Mouse (Mus musculus): ENCODE results near the gene Ampd1.

The Ampd1 gene

DNA sequence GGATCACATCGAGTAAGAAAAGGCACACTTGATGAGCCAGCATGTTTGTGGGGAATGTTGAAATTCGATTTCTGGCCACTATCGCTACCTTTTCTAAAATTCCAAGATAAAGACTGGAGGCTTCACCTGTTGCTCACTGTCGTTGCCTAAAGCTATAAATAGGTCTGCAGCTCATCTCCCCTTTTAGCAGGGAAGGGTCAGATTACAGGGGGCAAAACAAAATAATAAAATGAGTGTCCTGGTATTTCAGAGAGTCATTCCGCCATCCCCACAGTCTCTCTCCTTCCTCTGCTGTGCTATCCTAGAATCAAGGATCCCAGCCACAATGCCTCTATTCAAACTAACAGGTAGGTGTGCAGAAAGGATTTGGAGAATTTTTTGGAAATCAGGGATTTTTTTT lies at the start of gene Ampd1:
Gene Ampd1 (plus strand): TSS at position 244 of the 400 bp plus-strand sequence.
- no peak for DNase-seq

DNA sequence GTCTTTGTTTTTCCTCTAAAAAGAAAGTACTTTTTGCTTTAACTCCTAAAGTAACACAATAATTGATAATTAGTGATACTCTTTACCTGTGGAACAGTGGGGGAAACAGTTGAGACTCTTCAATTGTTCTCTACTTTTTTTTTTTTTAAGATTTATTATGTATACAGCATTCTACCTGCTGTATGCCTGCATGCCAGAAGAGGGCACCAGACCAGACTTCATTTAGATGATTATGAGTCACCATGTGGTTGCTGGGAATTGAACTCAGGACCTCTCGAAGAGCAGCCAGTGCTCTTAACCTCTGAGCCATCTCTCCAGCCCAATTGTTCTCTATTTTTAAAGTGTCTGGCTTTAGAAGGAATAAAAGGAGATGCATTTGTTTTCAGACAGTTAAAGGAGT lies 47.6 kb upstream of the Ampd1 start:
- DNase-seq = no peak

DNA sequence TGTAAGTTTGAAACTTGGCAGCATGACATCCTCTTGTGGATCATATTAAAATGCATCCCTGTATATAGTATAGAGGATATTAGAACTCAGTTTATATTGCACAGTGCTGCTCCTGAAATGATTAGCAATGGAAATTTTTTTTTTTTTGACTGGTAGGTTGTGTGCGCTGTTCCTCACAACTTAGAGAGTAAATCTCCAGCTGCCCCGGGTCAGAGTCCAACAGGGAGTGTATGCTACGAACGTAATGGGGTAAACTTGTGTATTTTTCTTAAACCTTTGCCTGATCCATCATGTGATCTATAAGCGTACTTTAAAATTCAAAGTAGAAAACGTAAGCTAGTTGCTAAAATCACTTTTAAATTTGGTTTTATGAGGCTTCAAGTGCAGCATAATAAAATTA lies 33.5 kb upstream of the Ampd1 start:
- DNase-seq = no peak

DNA sequence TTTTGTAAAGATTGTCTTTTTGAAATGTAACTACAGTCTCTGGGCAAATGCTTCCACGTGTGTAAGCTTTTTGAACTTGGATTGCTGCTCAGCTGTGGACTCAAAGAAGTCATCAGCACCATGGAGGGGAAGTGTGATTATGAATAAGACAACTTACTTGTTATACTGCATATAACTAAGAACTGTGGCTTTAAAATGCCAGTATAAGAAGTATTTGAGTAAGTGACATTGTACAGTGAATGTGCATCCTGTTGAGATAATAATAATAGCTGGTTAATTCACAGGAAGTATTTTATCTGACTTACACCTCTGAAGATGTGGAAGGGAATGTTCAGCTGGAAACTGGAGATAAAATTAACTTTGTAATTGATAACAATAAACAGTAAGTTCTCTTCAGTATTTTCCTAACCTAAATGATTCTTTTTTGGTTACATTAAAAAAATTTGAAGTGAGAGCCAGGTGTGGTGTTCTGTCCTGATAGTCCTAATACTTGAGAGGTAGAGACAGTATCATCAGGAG lies 32.9 kb upstream of the Ampd1 start:
- no peak for DNase-seq

DNA sequence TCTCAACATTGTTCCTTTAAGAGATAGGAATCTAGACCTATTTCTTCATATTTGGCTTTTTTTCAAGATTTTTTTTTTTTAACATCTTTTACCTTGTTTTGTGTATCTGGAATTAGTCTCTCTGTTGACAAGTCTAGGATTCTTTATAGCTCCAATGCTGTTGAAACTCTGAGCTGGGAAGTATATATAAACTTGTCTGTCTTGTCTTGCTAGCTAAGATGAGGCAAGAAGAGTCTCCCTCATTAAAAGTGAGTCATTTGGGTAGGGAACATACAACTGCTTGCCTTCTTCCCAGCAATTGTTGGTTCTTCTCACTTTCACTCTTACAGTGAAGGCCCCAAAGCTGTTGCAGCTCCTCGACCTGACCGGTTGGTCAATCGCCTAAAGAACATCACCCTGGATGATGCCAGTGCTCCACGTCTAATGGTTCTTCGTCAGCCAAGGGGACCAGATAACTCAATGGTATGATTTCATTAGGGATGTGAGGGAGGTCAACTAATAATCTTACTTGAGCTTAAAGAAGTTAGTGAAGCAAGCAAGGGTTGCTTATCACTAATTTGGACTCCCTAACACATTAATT lies 17.7 kb upstream of the Ampd1 start:
- no peak for DNase-seq

DNA sequence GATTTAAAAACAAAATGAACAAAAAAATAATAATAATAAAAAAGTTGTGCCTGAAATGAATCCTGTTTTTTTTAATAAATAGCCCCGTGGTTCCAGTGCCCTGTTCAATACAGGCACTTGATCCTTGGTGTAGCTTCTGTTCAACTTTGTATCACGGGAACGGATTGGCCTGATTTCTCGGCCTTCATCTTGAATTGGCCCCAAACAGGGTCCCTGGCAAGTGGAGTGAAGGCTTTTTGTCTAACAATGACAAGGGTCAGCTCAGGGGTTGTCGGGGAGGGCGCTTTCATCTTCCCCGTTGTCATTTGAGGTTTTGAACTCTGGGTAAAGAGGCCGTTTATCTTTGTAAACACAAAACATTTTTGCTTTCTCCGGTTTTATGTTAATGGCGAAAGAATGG lies 16.1 kb upstream of the Ampd1 start:
- no peak for DNase-seq

DNA sequence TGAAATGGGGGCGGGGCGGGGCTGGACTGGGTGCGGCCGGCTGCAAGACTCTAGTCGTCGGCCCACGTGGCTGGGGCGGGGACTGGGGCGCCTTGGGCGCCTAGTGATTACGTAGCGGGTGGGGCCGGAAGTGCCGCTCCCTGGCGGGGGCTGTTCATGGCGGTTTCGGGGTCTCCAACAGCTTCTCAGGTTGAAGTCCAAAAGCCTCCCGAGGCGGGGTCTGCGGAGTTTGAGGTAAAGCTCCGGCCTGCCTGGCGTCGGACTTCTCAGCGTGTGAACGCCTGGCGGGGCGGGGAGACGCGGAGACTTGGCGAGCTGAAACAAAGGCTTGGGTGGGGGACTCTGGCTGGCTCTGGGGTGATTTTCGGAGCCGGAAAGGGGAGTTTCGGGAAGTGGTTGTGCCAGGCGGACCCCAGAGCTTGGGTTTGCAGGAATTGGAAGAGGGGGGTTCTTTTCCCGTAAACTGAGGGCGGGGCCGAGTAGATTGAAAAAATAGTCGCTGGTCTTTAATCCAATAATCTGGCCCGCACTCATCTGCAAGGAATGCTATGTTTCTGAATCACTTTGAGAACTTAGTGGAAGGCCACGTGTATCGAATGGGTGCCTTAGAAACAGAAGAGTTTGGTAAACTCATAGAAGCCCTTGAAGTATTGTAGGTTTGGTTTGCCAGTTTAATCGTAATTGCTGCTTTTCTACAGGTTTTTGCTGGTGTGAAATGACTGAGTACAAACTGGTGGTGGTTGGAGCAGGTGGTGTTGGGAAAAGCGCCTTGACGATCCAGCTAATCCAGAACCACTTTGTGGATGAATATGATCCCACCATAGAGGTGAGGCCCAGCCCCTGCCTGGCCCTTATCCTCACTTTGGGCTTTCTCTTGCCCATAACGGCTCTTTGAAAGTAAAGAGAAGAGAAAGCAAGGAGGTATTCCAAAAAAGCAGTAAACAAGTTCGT lies 15.3 kb upstream of the Ampd1 start, which contains the start of gene Nras:
Gene Nras (plus strand): TSS at position 79 of the 951 bp plus-strand sequence.
- DNase-seq = peak; percentile 98

DNA sequence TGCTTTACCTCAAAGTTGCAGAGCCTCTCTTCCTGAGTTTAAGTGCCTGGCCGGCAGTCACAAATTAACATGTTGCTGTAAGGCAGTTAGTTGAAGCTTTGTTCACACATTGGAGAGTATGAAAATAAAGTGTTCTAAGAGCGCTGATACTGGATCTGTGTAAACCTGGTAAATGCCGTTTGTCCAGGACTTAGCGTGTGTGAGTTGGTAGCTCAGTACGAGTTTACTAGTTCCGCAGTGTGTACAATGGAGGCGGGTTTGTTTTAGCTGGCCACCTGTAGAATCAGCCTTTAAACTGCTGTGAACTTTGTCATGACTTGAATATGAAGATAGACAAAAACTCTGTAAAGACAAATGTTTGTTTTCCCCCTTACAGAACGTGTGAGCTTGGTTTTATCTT lies 6.9 kb upstream of the Ampd1 start:
- DNase-seq = no peak

DNA sequence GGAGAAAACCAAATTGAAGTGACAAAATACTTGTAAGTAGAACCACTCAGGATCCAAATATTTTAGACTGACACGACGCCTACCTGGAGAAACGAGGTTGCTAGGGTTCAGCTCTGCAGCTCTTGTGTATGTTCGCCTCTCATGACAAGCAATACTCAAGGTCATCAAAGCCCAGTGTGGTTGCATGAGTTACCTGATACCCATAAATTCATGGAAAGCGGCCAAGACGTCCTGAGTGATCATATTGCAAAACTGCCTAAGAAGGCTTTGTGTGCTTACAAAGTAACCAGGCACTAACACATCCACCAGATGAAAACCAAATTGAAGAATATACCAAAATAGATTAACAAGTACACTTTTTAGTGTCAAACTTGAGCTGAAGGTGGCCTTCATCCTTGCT lies 4.8 kb upstream of the Ampd1 start:
- no peak for DNase-seq

DNA sequence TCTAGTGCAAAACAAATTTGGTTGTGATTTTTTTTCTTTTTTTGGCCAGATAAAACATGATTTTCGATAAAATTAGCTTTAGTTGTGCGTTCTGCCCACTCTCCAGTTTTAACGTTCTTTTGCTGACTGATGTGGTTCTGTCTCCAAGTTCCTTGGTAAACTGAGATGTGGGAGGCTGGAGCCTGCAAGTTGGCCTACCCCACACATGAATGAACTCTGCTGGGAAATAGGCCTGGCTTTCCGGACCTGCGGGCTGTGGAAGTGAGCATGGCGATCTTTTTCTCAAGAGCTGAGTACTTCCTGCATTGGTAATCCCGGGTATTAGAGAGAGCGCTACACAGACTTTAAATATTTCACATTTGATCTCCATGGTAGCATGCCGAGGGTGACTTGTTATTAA lies 2.1 kb downstream of the Ampd1 start:
- no peak for DNase-seq

DNA sequence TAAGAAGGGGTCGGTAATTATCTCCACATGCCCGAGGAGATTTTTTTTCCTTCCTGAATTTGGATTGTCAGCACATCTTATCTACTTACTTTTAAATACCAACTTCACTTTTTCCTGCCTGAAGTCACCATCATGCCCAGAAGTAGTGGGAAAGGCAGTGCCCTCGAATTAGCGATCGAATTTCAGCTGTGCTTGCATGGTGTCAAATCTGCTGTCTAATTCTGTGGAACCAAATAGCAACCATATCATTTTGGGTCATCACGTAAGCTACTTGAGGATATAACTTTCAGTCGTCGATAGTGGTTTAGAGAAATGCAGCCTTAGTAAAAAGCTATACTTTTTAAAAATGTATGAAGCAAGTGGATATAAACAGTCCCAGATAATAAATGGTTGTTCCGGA lies 2.7 kb downstream of the Ampd1 start:
- no peak for DNase-seq

DNA sequence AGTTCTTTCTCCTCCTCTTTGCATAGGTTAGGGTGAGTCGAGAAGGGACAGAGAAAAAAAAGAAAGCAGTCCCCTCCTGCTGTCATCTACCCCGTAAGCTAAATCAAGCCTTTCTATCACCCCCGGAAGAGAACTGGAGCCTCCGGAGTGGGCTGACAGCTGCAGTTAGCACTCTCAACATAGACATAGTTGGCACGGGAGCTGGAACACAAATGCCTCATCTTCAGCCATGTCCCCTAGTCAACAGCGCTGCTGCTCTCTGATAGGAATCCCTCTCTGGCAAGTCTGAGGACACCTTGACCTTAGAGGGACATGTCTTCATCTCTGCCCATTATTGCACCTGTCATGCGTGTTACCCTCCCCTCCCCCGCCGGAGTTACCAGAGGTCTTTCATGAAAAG lies 5.5 kb downstream of the Ampd1 start:
- DNase-seq = no peak

DNA sequence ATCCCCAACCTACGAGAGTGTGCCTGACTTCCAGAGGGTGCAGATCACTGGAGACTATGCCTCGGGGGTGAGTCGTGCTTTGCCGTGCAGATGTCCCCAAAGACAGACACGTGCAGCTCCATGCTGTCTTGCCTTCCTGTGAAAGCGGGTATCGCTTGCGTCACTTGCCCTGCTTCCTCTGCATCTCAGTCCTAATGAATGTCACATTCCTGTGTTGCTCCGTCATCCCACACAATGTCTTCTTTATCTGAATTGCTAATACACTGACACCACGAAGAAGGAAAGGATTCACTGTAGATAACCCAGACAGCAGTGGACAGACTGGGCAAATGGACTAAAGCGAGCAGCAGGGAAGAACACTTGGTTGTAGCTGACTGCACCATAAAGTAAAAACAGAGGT lies 7.2 kb downstream of the Ampd1 start:
- no peak for DNase-seq

DNA sequence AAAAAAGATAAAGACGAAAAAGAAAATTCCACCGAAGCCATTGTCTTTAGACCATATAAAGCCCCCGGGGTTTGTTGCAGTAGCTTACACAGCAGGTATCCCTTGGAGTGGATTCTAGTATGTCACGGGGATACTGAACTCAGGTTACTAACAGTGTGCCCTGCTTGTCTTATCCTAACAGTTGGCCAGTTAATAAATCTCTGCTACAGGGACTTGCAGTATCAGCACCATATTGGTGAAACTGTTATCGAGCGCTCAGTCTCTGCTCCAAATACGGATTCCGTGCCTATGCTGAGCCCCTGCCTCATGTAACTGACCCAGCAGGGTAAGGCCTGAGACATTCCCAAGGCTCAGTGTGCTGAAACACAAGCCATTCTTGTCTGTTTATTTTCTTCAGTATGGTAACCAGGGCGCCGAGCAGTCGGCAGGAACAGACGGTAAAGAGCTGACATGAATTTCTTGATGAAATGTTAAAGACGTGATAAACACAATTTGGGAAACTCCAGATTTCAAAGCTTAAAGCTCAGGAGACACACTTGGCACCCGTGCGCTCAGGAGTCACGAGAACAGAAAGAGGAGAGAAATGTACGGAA lies 8.1 kb downstream of the Ampd1 start:
- no peak for DNase-seq

DNA sequence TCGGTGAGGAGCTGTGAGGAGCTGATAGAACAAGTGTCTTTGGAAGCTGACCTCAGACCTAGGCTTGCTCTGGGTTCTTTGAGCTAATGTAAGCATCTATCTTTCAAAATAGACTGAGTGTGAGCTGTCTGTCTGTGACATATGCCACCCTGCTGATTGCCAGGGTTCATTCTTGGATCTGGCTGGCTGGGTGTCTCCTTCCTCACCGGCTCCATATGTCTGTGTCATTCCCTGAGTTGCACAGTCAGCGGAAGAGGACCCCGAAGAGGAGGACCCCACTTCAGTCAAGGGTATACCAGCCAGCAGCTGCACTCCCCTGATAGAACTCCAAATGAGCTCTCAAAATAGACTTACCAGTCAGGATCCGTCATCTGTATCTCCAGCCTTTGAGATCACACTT lies 8.9 kb downstream of the Ampd1 start:
- DNase-seq = no peak

DNA sequence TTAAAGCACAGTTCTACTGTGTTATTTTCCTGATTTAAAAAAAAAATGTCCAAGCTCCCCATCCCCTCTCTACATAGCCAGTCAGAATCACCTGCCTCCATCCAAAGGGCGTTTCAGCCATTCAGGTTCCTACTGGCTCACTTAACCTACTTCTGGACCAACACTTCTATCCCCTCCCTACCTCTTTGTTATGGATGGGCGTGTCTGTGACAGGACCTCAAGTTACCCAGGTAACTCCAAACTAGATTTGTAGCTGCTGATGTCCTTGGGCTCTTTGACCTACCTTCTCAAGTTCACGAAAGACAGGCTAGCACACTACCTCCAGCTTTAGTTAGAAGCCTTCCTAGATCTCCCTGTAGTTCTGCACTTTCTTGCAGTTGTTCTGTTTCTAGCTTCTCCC lies 12.2 kb downstream of the Ampd1 start:
- no peak for DNase-seq

DNA sequence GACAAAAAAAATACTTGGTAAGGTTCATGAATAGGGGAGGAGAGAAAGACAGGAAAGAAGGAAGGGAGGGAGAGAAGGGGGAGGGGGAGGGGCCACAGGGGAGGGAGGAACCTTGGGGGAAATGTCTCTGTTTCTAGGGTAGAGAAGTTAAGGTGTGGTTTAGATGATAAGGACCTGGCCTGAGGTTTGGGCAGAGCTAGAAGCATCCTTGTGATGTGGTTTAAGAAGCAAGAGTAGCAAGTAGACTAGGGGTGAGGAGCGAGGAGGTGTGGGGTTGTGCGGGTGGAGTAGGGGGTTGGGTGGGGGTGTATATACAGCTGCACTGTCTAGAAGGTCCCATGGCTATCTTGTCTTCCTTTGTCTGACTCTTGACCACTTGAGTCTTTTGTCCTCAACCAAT lies 17.9 kb downstream of the Ampd1 start:
- no peak for DNase-seq

DNA sequence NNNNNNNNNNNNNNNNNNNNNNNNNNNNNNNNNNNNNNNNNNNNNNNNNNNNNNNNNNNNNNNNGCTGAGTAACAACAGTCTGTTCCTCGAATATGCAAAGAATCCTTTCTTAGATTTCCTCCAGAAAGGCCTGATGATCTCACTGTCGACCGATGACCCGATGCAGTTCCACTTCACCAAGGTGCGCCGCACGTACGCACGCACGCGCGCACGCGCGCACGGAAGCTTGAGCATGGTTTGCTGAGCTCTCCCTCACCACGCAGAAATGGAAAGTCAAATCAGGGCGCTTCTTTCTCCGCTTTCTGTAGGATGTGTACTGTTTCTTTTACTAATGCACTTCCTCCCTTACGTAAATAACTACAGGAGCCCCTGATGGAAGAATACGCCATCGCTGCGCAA lies 24.8 kb downstream of the Ampd1 start:
- DNase-seq = no peak

DNA sequence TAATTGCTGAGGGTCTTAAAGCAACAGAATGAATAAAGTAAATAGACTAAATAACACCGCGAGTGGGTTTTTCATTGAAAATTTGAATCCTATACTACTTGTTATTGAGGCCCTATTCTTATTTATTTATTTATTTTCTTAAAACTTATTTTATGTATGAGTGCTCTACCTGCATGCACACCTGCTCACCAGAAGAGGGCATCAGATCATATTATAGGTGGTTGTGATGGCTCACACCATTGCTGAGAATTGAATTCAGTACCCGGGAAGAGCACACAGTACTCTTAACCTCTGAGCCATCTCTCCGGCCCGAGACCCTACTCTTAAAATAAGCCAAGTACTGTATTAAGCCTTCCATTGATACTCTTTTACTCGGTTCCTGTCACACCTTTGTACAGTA lies 25.9 kb downstream of the Ampd1 start:
- no peak for DNase-seq

DNA sequence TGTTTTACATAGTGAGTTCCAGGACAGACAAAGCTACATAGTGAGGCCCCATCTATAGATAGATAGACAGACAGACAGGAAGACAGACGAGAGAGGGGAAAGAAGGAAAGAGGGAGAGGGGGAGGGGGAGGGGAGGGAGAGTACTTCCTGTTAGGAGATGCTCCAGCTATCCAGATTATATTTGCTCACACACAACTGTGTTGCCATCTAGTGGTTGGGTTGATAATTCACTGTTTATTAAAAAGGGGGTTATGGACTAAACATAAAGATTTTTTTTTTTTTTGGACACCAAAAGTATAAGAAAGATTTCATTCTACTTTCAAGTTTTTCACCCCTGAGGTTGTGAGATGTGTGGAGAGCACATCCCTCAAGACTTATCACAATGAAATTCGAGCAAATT lies 26.9 kb downstream of the Ampd1 start:
- no peak for DNase-seq

DNA sequence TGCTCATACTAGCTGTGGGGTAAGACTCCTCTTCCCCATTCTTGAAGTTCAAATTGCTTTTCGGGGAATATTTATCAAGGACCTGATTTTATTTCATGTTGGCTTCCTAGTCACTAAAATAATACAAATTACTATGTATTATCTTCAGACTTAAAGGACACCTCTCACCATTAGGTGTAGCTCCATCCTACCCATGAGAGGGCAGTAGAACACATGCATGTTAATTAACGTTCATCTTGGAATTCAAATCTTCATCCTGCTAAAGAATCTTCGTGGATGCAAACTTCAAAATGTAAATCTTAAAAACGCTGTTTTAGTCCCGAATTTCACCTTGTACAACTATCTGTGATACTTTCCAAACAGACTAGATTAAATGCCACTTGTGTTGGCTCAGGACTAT lies 27.4 kb downstream of the Ampd1 start:
- no peak for DNase-seq

DNA sequence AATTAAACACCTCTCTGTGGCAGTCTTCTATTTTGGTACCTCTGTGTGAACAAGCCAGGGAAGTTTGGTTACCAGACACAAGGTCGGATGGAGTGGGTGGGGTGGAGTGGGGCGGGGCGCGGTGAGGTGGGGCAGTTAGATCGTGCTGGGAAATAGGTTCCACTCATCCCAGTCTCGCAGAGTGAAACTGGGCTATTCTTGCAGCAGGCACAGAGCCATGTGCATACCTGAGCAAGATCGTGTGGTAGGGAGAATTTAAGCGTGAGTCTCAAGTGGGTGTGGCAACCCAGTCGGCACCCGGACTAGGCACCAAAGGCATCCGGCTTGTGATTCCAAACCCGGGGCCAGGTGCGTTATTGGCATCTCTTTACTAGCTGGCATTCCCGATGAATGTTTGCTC lies 28.1 kb downstream of the Ampd1 start:
- no peak for DNase-seq

DNA sequence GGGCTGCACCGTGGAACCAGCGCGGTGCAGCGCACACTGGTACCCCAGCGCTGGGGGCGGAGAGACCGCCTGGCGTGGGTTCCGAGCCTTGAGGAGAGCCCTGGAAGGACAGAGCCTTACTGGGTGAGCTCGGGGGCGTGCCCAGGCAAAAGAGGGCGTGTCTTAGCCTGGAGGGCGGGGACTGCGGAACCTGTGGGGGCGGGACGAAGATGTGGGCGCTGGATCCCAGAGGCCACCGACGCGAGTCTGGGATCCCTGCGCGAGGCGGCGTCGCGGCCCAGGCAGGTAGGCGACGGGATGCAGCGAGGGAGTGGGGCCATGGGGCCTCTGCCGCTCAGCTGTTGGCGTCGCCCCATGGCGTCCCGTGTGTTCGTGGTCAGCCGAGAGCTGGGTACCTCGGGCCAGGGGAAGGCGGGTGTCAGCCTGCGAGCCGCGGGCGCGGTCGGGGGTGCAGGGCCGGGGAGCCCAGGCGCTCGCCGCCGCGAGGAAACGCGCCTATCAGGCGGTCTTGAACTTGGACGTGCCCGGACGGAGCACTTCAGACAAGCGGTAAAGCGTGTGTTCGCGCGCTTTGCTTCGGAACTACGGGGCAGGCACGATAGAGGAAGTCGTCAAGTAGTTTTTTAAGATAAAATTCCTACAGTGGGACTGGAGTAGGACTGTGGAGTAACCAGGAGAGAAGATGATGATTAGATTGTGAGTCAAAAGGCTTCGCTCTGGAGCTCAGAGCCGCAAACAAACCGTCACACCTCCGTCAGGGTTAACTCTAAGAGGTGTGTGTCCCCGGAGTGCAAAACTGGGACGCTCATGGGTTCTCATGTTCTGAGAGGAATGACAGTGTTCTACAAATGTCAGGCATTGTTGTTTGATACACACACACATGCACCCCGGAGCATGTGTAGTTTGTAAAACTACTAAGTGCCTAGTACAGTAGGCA lies 28.9 kb downstream of the Ampd1 start, which contains the start of gene Dennd2c:
Gene Dennd2c (plus strand): TSS at position 151 of the 937 bp plus-strand sequence.
- DNase-seq = peak; percentile 92

All from embryo, embryonic 11 days (tissue).